Mouse (Mus musculus): ENCODE data around the gene Gm28041. TPM values are rescaled to one million over a fixed set of nuclear protein-coding genes. Genes with fewer than 3 reads are reported as not detected.
A peak's percentile ranks its signal among the peaks of the same experiment; 100 is the strongest.
"Not testable (repeated sequence)": the region's sequence is repeated elsewhere in the genome, so short reads cannot be mapped to it uniquely, and the experiment has no call there.

Gm28041 gene
- polyA plus RNA-seq (2016; fragmentation: Nextera tagmentation; extraction: Ambion mirVana): 0.16 and 0.19 TPM in 2 replicates

DNA sequence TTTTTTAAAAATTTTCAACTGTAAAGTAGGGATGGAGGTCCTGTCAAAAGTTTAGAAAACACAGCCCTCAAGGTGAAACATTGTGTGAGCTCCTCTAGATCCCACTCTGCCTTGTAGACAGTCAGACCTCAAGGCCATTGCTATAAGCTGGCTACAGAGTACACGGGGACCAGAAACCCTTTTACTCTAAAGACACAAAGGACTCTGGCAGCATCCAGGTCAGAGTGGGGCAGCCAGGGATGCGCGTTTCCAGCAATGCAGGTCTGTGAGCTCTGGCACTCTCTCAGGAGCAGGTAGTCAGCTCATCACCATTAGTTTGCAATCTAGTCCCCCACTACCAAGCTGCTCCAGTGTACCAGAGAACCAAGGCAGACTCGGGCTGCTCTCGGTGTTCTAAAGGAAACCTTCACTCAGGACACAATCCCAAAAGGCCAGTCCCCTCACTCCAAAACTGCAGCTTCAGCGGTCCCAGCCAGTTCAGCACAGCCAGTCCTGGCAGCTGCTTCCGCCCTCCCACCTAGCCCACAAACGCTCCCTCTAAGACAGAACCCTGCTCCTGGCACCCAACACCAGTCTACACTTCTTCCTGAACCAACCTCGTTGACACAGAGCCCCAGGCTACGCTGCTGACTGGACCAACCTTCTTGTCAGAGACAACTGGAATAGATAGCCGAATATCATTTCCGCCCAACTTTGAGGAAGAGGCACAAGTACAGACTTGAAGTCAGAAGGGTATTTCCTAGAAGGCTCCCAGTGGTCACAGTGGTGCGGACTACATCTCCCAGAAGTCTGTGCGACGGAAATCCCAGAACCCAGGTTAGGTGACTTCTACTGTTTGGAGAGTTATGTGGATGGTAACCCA, at the start of gene Gm28041, which contains the start of gene Zfp456:
TSS of gene Gm28041 (minus strand) at position 684 of the 862 bp plus-strand sequence.
TSS of gene Zfp456 (minus strand) at position 761 of the 862 bp plus-strand sequence.
- H3K4me1 ChIP-seq; H3K9me3 ChIP-seq (replicated peaks); H3K27me3 ChIP-seq (ENCODE audit: low read depth, poor library complexity, severe bottlenecking); H3K36me3 ChIP-seq: not testable (repeated sequence)
- peak within 1 kb of the TSS; percentile 50 for H3K4me3 ChIP-seq
- DNase-seq (ENCODE audit: low spot score): peak; percentile 51
- H3K27ac ChIP-seq (replicated peaks): 0 out of 2 replicates have a peak within 1 kb of the TSS, but pooled peaks have one; percentile 59
- 18% methylated on average over 13 of the region's 15 CpGs for WGBS

DNA sequence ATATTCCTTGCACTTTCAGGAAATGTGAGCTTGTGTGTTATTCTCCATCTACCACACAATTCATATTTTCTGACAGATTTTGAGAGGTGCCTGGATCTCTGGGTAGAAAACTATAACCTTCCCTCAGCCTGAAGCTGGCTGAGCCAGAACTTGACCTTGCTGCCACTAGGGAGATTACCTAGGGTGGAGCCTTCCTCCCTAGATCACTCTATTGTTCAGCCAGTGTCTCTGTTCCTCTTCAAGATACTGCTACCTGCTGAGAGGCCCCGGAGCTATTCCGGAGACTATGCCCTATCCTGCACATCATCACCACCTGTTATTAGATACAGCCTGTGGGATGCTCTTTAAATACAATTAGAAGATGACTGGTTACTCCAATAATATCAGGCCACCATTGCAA, 47.0 kb upstream of the Gm28041 start:
- DNase-seq (ENCODE audit: low spot score); H3K4me3 ChIP-seq; H3K27me3 ChIP-seq (ENCODE audit: low read depth, poor library complexity, severe bottlenecking); H3K9me3 ChIP-seq (replicated peaks); H3K36me3 ChIP-seq; H3K27ac ChIP-seq (replicated peaks); H3K4me1 ChIP-seq: not testable (repeated sequence)
- WGBS: 77% methylated on average over 2 of the region's 2 CpGs

DNA sequence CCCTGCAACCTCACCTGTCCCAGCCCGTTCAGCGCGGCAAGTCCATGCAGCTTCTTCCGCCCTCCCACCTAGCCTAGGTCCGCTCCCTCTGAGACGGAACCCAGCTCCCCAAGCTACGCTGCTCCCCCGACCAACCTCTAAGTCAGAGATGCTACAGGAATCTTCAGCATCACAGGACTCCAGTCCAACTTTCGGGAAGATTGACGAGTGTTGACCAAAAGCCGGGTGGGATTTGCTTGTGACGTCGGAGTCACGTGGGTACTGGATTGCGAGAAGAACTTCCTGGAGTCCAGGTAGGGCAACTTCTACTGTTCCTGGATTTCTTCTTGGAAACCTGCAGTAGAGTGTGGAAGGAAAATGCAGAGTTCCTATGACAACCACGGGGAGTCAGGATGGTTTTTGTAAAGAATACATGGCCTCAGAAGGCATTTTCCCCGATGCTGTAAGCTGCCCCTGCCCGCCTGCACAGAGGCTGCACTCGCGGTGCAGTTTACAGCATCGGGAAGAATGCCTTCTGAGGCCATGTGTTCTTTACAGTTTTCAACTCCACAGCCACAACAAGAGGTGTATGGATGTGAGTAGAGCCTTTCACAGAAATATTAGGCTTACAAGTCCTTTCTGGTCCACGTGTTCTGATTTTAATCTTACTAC, 45.8 kb upstream of the Gm28041 start, which contains the start of gene Zfp459:
TSS of gene Zfp459 (minus strand) at position 212 of the 651 bp plus-strand sequence.
- H3K4me3 ChIP-seq: peak within 1 kb of the TSS; percentile 74
- H3K9me3 ChIP-seq (replicated peaks): no peaks in the 10 kb centered on the region
- no peaks in the 10 kb centered on the region for H3K36me3 ChIP-seq
- WGBS: 3% methylated on average over 22 of the region's 22 CpGs
- H3K27ac ChIP-seq (replicated peaks): peak within 1 kb of the TSS; percentile 69
- DNase-seq (ENCODE audit: low spot score): peak; percentile 68
- peaks cover 10% of the 10 kb centered on the region for H3K4me1 ChIP-seq
- H3K27me3 ChIP-seq (ENCODE audit: low read depth, poor library complexity, severe bottlenecking): no peaks in the 10 kb centered on the region

DNA sequence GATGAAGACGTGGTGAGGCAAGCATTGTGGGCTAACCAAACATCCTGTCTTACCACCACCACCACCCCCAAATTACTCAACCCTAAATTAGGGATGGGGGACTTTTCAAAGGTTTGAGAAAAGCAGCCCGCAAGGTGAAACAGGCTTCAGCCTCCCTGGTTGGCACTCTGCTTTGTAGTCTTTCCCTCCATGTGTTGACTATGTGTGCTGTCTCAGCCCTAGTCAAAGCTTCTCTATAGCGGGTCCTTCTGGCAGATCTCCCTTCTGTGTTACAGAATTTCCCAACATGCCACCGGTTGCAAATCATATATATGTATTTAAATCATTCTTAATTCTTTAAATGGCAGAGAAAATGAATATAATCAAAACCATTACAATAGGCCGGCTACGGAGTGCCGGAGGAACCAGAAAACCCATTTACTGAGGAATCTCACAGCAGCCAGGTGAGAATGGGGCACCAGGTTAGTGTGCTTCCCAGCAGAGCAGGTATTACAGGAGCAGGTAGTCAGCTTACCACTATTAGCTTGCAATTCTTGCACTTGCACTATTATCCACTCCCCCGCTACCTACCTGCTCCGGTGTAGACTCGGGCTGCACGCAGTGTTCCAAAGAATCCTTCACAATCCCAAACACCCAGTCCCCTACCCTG, 45.1 kb upstream of the Gm28041 start:
- no peaks in the 10 kb centered on the region for H3K9me3 ChIP-seq (replicated peaks)
- no peaks in the 10 kb centered on the region for H3K27me3 ChIP-seq (ENCODE audit: low read depth, poor library complexity, severe bottlenecking)
- no peak for DNase-seq (ENCODE audit: low spot score)
- no peaks in the 10 kb centered on the region for H3K36me3 ChIP-seq
- 37% methylated on average over 11 of the region's 11 CpGs for WGBS
- peak overlapping the region; percentile 69 for H3K27ac ChIP-seq (replicated peaks)
- H3K4me3 ChIP-seq: peak overlapping the region; percentile 74
- H3K4me1 ChIP-seq: peaks cover 10% of the 10 kb centered on the region

DNA sequence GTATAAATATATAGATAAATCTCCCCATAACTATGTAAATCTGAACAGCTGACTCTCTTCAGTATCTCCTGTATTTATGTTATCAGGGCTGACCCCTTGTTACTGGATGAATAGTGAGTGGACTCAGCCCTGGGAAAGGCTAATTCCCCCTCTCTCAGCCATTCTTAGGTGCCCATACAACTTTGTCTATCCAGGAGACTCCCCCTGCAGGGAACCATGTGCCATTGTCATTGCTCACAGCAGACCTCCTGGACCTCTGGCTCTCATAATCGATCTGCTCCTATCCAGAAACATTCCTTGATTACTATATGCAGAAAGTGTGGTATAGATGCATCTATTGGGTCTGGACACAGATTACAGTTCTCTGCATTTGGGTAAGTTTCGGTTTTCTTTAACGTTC, 41.3 kb upstream of the Gm28041 start:
- 91% methylated on average over 3 of the region's 3 CpGs for WGBS
- H3K9me3 ChIP-seq (replicated peaks): no peaks in the 10 kb centered on the region
- no peak overlapping the region for H3K27ac ChIP-seq (replicated peaks)
- no peaks in the 10 kb centered on the region for H3K36me3 ChIP-seq
- no peaks in the 10 kb centered on the region for H3K27me3 ChIP-seq (ENCODE audit: low read depth, poor library complexity, severe bottlenecking)
- no peak overlapping the region for H3K4me3 ChIP-seq
- peaks cover 9% of the 10 kb centered on the region for H3K4me1 ChIP-seq
- no peak for DNase-seq (ENCODE audit: low spot score)

DNA sequence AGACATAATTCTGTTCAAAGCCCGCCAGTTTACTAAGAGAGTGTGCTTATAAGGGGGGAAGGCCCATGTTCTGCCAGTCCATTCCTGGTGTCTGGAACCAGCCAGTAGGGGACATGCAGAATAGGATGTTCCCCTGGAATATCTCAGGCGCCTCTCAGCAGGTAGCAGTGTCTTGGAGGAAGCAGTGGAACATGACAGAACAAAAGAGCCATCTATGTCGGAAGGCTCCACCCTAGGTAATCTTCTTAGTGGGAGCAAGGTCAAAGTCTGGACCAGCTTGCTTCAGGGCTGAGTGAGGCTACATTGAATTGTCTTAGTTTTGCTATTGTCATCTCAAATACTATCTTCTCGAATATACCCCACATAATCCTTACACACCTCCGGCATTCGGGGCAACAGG, 40.2 kb upstream of the Gm28041 start:
- Histone ChIP-seq H3K4me1 (peaks cover 2% of the 10 kb centered on the region), H3K4me3 (no peak overlapping the region), H3K36me3 (no peaks in the 10 kb centered on the region), H3K27me3 (ENCODE audit: low read depth, poor library complexity, severe bottlenecking) (no peaks in the 10 kb centered on the region), H3K27ac (replicated peaks) (no peak overlapping the region), H3K9me3 (replicated peaks) (no peaks in the 10 kb centered on the region)
- WGBS: 87% methylated on average over 6 of the region's 6 CpGs
- no peak for DNase-seq (ENCODE audit: low spot score)

DNA sequence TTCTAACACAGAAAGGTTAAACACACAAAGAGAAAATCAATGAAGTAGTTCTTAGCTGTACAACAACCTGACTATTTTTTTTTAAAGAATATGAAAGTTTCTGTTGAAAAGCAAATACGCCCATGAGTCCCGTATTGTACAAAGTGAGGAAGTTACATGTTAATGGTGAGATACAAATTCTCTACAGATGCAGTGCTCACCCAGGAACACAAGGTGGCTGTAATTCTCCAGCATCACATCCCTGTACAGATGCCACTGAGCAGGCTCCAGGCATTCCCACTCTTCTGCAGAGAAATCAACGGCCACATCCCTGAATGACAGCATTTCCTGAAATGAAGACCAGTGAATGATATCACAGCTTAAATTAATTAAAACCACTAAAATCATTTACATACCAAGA, 38.1 kb upstream of the Gm28041 start:
- not testable (repeated sequence) for H3K27ac ChIP-seq (replicated peaks); H3K9me3 ChIP-seq (replicated peaks); H3K4me3 ChIP-seq; H3K36me3 ChIP-seq; DNase-seq (ENCODE audit: low spot score); H3K4me1 ChIP-seq; H3K27me3 ChIP-seq (ENCODE audit: low read depth, poor library complexity, severe bottlenecking)
- 89% methylated on average over 3 of the region's 3 CpGs for WGBS

DNA sequence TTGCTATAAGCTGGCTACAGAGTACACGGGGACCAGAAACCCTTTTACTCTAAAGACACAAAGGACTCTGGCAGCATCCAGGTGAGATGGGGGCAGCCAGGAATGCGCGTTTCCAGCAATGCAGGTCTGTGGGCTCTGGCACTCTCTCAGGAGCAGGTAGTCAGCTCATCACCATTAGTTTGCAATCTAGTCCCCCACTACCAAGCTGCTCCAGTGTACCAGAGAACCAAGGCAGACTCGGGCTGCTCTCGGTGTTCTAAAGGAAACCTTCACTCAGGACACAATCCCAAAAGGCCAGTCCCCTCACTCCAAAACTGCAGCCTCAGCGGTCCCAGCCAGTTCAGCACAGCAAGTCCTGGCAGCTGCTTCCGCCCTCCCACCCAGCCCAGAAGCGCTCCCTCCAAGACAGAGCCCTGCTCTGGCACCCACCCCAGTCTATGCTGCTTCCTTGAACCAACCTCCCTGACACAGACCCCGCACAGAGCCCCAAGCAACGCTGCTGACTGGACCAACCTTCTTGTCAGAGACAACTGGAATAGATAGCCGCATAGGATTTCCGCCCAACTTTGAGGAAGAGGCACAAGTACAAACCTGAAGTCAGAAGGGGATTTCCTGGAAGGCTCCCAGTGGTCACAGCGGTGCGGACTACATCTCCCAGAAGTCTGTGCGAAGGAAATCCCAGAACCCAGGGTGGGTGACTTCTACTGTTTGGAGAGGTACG, 23.8 kb upstream of the Gm28041 start, which contains the start of gene Zfp429:
TSS of gene Zfp429 (minus strand) at position 637 of the 721 bp plus-strand sequence.
- 5% methylated on average over 16 of the region's 16 CpGs for WGBS
- not testable (repeated sequence) for H3K4me1 ChIP-seq; H3K9me3 ChIP-seq (replicated peaks); H3K36me3 ChIP-seq; H3K27me3 ChIP-seq (ENCODE audit: low read depth, poor library complexity, severe bottlenecking)
- Histone ChIP-seq H3K27ac (replicated peaks) (peak within 1 kb of the TSS; percentile 79), H3K4me3 (peak within 1 kb of the TSS; percentile 69)
- peak; percentile 62 for DNase-seq (ENCODE audit: low spot score)

DNA sequence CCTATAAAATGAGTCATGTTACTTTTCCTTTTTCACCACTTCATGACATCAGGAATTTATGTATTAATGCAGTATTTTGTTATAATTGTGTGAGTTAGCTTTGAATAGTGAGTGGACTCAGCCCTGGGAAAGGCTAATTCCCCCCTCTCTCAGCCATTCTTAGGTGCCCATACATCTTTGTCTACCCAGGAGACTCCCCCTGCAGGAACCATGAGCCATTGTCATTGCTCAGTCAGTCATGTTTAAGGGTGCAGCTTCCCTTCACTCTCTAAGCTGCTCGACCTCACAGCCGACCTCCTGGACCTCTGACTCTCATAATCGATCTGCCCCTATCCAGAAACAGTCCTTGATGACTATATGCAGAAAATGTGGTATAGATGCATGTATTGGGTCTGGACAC, 722 bp upstream of the Gm28041 start:
- not testable (repeated sequence) for H3K4me3 ChIP-seq; DNase-seq (ENCODE audit: low spot score); H3K4me1 ChIP-seq; H3K27me3 ChIP-seq (ENCODE audit: low read depth, poor library complexity, severe bottlenecking); H3K27ac ChIP-seq (replicated peaks); H3K9me3 ChIP-seq (replicated peaks); H3K36me3 ChIP-seq
- WGBS: 67% methylated on average over 3 of the region's 3 CpGs

DNA sequence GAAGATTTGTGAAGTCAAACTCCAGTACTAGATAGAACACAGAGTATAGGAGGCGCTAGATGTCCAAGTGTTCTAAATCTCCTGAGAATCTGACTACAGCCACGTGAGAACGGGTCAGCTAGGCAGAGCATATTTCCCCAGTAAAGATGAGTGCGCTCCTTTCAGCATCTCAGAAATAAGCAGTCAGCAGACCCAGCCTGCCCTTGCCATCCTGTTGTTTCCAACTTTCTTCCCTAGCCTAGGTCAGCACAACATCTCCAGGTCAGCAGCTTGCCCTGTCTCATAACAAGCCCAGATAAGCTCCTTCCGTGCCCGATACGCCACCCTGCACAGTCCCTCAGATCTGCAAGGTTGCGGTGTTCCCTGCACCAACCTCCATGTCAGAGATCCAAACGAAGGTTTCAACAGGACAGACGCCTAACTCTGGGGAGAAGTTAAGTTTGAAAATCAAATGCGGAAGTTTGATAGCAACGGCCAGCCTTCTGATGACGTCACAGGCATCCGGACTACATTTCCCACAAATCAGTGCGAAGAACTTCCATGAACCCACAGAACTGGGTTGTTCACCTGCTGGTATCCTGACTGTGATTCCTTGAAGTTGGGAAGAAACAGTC, 15.3 kb downstream of the Gm28041 start, which contains the start of the genes Gm28044 and Zfp953:
TSS of gene Gm28044 (minus strand) at position 406 of the 614 bp plus-strand sequence.
TSS of gene Zfp953 (minus strand) at position 475 of the 614 bp plus-strand sequence.
- peak within 1 kb of the TSS; percentile 82 for H3K27ac ChIP-seq (replicated peaks)
- H3K9me3 ChIP-seq (replicated peaks): no peaks in the 10 kb centered on the region
- peak; percentile 81 for DNase-seq (ENCODE audit: low spot score)
- no peaks in the 10 kb centered on the region for H3K36me3 ChIP-seq
- under 1% methylated on average over 15 of the region's 15 CpGs for WGBS
- H3K4me3 ChIP-seq: peak within 1 kb of the TSS; percentile 81
- H3K4me1 ChIP-seq: peaks cover 14% of the 10 kb centered on the region
- H3K27me3 ChIP-seq (ENCODE audit: low read depth, poor library complexity, severe bottlenecking): no peaks in the 10 kb centered on the region

DNA sequence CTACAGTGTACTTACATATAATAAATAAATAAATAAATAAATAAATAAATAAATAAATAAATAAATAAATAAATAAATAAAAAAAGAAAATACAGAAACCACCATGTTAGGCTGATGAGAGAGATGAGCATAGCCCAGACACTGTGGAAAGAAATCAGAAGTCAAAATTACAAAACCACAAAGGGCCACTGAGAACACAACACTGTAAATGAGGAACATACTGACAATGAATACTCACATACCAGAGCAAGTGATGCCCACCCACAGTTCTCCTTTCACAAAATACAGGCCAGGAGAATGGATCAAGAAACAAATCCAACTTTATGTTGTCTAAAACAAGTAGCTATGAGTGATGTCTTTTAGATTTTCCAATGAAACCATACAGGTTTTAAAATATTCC, 23.7 kb downstream of the Gm28041 start:
- H3K4me1 ChIP-seq: no peaks in the 10 kb centered on the region
- no peaks in the 10 kb centered on the region for H3K9me3 ChIP-seq (replicated peaks)
- H3K36me3 ChIP-seq: no peaks in the 10 kb centered on the region
- no peak for DNase-seq (ENCODE audit: low spot score)
- H3K27ac ChIP-seq (replicated peaks): no peak overlapping the region
- no peaks in the 10 kb centered on the region for H3K27me3 ChIP-seq (ENCODE audit: low read depth, poor library complexity, severe bottlenecking)
- H3K4me3 ChIP-seq: no peak overlapping the region

DNA sequence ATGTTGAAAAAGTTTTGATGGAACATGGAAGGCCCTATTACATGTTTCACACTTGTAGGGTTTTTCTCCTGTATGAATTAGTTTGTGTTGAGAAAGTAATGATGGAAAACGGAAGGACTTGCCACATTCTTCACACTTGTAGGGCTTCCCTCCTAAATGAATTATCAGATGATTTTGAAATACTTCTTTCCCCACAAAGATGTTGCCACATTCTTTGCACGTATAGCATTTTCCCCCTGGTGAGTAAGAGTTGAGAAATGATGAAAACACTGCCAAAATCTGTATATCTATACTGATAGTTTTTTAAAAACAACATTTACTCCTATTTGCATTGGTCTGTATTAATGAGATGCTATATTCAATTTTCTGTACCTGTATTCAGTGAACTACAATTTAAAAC, 32.1 kb downstream of the Gm28041 start:
- H3K4me1 ChIP-seq: no peaks in the 10 kb centered on the region
- H3K9me3 ChIP-seq (replicated peaks): no peaks in the 10 kb centered on the region
- WGBS: 89% methylated on average over 2 of the region's 2 CpGs
- no peak overlapping the region for H3K27ac ChIP-seq (replicated peaks)
- peaks cover 7% of the 10 kb centered on the region for H3K36me3 ChIP-seq
- H3K4me3 ChIP-seq: no peak overlapping the region
- DNase-seq (ENCODE audit: low spot score): no peak
- H3K27me3 ChIP-seq (ENCODE audit: low read depth, poor library complexity, severe bottlenecking): no peaks in the 10 kb centered on the region
